Mouse (Mus musculus): Measurements from ENCODE around the gene Il22ra2. TPM values are rescaled to one million over a fixed set of nuclear protein-coding genes. Genes with fewer than 3 reads are reported as not detected.

Gene Il22ra2
- polyA plus RNA-seq, 1 experiment: 0.65 TPM

DNA sequence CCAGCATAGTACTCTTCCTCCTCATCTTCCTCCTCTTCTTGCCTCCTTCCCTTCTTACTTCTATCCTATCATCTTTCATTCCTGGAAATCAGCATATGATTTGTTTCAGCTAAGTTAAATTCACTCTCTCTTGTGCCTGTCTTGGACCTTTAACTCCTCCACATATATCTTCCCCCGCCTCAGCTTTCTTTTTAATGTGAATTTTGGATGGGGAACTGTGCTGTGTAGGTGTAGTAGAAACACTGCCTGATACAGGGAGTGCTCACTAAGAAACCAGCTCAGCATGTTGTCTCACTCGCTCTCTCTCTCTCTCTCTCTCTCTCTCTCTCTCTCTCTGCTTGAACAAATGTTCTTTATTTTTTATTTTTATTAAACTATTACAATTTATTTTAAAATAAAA is 23.3 kb downstream of the Il22ra2 start:
- TF ChIP-seq POLR2A (IDR thresholded peaks at IDR 0.05; ENCODE audit: low read depth, low read length) (no peak), CTCF (IDR thresholded peaks at IDR 0.05; ENCODE audit: extremely low read depth, insufficient read depth, insufficient read length, insufficient replicate concordance) (no peak)
- H3K4me1 ChIP-seq (ENCODE audit: control insufficient read depth, insufficient read depth, insufficient read length): no peaks in the 10 kb centered on the region
- H3K27me3 ChIP-seq (ENCODE audit: control insufficient read depth, insufficient read depth, low read length): no peaks in the 10 kb centered on the region
- WGBS: 94% methylated on average over 2 of the region's 2 CpGs
- no peaks in the 10 kb centered on the region for H3K36me3 ChIP-seq (ENCODE audit: control insufficient read depth, insufficient read depth, low read length)
- no peak overlapping the region for H3K27ac ChIP-seq (ENCODE audit: insufficient read depth, low read length)
- no peak for DNase-seq (ENCODE audit: low read depth in 1 of 2, low spot score in 2 of 2)
- H3K4me3 ChIP-seq (ENCODE audit: extremely low read depth, insufficient read depth, insufficient read length): no peak overlapping the region

DNA sequence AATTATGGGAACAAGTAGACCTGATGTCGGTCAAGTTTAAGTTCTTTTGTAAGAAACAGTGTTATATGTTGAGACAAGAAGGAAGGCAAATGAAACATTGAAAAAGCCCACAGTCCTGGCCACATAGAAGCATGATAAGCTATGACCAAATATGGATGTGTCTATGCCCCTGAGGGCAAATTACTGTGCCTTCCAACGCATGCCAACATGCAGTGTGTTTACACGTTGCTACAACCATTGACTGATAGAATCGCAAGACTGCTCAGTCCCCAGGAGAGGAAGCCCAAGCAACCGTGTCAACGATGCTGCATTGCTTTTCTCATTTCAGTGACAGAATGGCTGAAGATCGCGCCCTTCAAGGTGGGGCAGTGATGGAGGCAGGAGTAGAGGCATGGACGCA is 35.6 kb downstream of the Il22ra2 start:
- no peak for TF ChIP-seq CTCF (IDR thresholded peaks at IDR 0.05; ENCODE audit: extremely low read depth, insufficient read depth, insufficient read length, insufficient replicate concordance)
- TF ChIP-seq POLR2A (IDR thresholded peaks at IDR 0.05; ENCODE audit: low read depth, low read length): no peak
- H3K27me3 ChIP-seq (ENCODE audit: control insufficient read depth, insufficient read depth, low read length): no peaks in the 10 kb centered on the region
- 52% methylated on average over 9 of the region's 9 CpGs for WGBS

GRCm38 (mm10) chr10:19659953-19660352 is 38.2 kb downstream of the Il22ra2 start:
- Histone ChIP-seq H3K27me3 (ENCODE audit: control insufficient read depth, insufficient read depth, low read length) (no peaks in the 10 kb centered on the region), H3K36me3 (ENCODE audit: control insufficient read depth, insufficient read depth, low read length) (no peaks in the 10 kb centered on the region), H3K4me3 (ENCODE audit: extremely low read depth, insufficient read depth, insufficient read length) (no peak overlapping the region), H3K4me1 (ENCODE audit: control insufficient read depth, insufficient read depth, insufficient read length) (peaks cover 23% of the 10 kb centered on the region), H3K27ac (ENCODE audit: insufficient read depth, low read length) (peak overlapping the region; percentile 54; the same call in 1 of the 2 replicates)
- WGBS: 23% methylated on average over 5 of the region's 5 CpGs
- no peak for TF ChIP-seq CTCF (IDR thresholded peaks at IDR 0.05; ENCODE audit: extremely low read depth, insufficient read depth, insufficient read length, insufficient replicate concordance)
- no peak for TF ChIP-seq POLR2A (IDR thresholded peaks at IDR 0.05; ENCODE audit: low read depth, low read length)
- DNase-seq (ENCODE audit: low read depth in 1 of 2, low spot score in 2 of 2): peak; percentile 40 to 69

More for the DNA sequence above, 35.6 kb downstream of the Il22ra2 start:
- Histone ChIP-seq H3K27ac (ENCODE audit: insufficient read depth, low read length) (no peak overlapping the region), H3K36me3 (ENCODE audit: control insufficient read depth, insufficient read depth, low read length) (no peaks in the 10 kb centered on the region), H3K4me3 (ENCODE audit: extremely low read depth, insufficient read depth, insufficient read length) (no peak overlapping the region), H3K4me1 (ENCODE audit: control insufficient read depth, insufficient read depth, insufficient read length) (peaks cover 23% of the 10 kb centered on the region)
- DNase-seq (ENCODE audit: low read depth in 1 of 2, low spot score in 2 of 2): peak; percentile 15 to 55

- no peaks in the 10 kb centered on the region for H3K36me3 ChIP-seq (ENCODE audit: control insufficient read depth, insufficient read depth, low read length)
- H3K4me1 ChIP-seq (ENCODE audit: control insufficient read depth, insufficient read depth, insufficient read length): peaks cover 8% of the 10 kb centered on the region
- 0 out of 2 replicates have a peak overlapping the region, but pooled peaks have one; percentile 7 for H3K27ac ChIP-seq (ENCODE audit: insufficient read depth, low read length)
- no peak overlapping the region for H3K4me3 ChIP-seq (ENCODE audit: extremely low read depth, insufficient read depth, insufficient read length)
- no peaks in the 10 kb centered on the region for H3K27me3 ChIP-seq (ENCODE audit: control insufficient read depth, insufficient read depth, low read length)
- WGBS: 23% methylated on average over 5 of the region's 5 CpGs
- no peak for TF ChIP-seq POLR2A (IDR thresholded peaks at IDR 0.05; ENCODE audit: low read depth, low read length)
- no peak for TF ChIP-seq CTCF (IDR thresholded peaks at IDR 0.05; ENCODE audit: extremely low read depth, insufficient read depth, insufficient read length, insufficient replicate concordance)
- peak; percentile 40 to 53 for DNase-seq (ENCODE audit: low read depth in 1 of 2, low spot score in 2 of 2)
These were observed 47.2 kb downstream of the Il22ra2 start for GRCm38 (mm10) chr10:19668973-19669372.

DNA sequence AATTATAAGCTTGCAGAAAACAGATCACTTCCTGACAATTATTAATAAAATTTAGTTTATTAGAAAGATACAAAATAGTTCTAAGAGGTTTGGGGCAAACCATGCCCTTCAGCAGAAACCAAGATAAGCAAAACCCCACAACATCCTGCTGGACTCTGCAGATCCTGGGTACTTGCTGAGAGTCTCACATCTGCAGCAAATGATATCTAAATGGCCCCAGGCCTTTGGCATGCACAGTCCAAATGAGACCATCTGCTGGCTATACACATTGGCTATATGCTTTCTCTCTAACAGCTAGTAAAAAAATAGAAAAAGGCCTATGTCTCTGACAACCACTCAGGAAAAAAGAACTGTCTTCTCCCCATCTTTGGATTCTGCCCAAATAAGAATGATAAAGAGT is 50.2 kb downstream of the Il22ra2 start:
- Histone ChIP-seq H3K27me3 (ENCODE audit: control insufficient read depth, insufficient read depth, low read length) (no peaks in the 10 kb centered on the region), H3K4me1 (ENCODE audit: control insufficient read depth, insufficient read depth, insufficient read length) (peaks cover 8% of the 10 kb centered on the region), H3K27ac (ENCODE audit: insufficient read depth, low read length) (no peak overlapping the region), H3K4me3 (ENCODE audit: extremely low read depth, insufficient read depth, insufficient read length) (no peak overlapping the region), H3K36me3 (ENCODE audit: control insufficient read depth, insufficient read depth, low read length) (no peaks in the 10 kb centered on the region)
- TF ChIP-seq POLR2A (IDR thresholded peaks at IDR 0.05; ENCODE audit: low read depth, low read length): no peak
- DNase-seq (ENCODE audit: low read depth in 1 of 2, low spot score in 2 of 2): no peak

DNA sequence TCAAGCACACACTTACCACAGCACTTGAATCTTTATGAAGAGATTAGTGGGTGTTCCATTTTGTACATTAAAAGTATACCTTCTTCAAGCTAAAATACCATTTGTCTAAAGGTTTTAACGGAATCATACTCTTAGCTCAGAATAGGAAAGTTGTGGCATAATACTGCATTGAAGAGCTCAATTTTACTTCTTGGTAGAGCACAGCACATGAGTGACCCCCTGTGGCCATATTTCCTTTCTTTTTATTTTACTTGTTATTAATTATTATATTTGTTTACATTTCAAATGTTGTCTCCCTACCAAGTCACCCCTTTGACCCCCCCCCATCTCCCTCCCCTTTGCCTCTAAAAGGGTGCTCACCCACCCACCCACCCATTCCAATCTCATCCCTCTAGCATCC is 51.3 kb downstream of the Il22ra2 start:
- no peaks in the 10 kb centered on the region for H3K27me3 ChIP-seq (ENCODE audit: control insufficient read depth, insufficient read depth, low read length)
- H3K4me1 ChIP-seq (ENCODE audit: control insufficient read depth, insufficient read depth, insufficient read length): peaks cover 6% of the 10 kb centered on the region; the same call in 1 of the 2 replicates
- no peak overlapping the region for H3K27ac ChIP-seq (ENCODE audit: insufficient read depth, low read length)
- DNase-seq (ENCODE audit: low read depth in 1 of 2, low spot score in 2 of 2): no peak
- H3K4me3 ChIP-seq (ENCODE audit: extremely low read depth, insufficient read depth, insufficient read length): no peak overlapping the region
- 23% methylated on average over 1 of the region's 1 CpGs for WGBS
- TF ChIP-seq POLR2A (IDR thresholded peaks at IDR 0.05; ENCODE audit: low read depth, low read length) (no peak), CTCF (IDR thresholded peaks at IDR 0.05; ENCODE audit: extremely low read depth, insufficient read depth, insufficient read length, insufficient replicate concordance) (no peak)
- H3K36me3 ChIP-seq (ENCODE audit: control insufficient read depth, insufficient read depth, low read length): no peaks in the 10 kb centered on the region

Other genes starting within 250 kb of the Il22ra2 start
- 36.6 and 40.4 TPM in 2 replicates for gene Ifngr1, start 30.0 kb upstream of the Il22ra2 start, polyA plus RNA-seq (2012; rRNA removed)
- 0.07 TPM in 1 of 2 replicates, not detected in the other for gene Il20ra, start 90.6 kb downstream of the Il22ra2 start, polyA plus RNA-seq (2012; rRNA removed)
- gene Slc35d3, start 229.5 kb downstream of the Il22ra2 start, polyA plus RNA-seq (2012; rRNA removed): 2.8 and 3.5 TPM in 2 replicates

All from spleen, adult 2 months (tissue).